Mouse (Mus musculus): ENCODE results near the gene Pex14. TPM values are rescaled to one million over a fixed set of nuclear protein-coding genes. Genes with fewer than 3 reads are reported as not detected.

The Pex14 gene
- polyA plus RNA-seq, 1 experiment from 2014 or later = 42.9 TPM

DNA sequence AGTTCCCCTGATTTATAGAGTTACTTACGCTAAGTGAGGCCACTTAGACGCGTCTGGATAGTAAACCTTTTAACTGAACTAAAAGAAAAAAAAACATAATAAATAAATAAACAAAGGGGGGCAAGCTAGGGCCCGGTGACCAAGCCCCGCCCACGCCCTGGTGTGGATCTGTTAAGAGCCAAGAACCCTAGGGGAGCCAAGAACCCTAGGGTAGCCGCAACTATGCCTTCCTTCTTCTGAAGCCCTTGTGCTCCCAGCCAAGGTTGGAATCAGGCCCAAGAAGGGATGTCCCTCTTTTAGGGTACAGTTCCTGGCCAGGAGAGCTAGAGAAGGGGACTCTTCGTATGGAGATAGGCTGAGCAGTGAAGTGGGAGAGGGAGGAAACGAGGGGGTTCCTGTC, 176.3 kb downstream of the Pex14 start:
- WGBS = 53% methylated on average over 9 of the region's 9 CpGs
- H3K9me3 ChIP-seq (ENCODE audit: control insufficient read depth, low read length) = no peaks in the 10 kb centered on the region
- no peaks in the 10 kb centered on the region for H3K36me3 ChIP-seq (ENCODE audit: control insufficient read depth, insufficient read depth, low read length)
- no peak for ATAC-seq (ENCODE audit: low FRiP score, low TSS enrichment)
- no peak overlapping the region for H3K4me3 ChIP-seq (ENCODE audit: low read depth, low read length)
- H3K27me3 ChIP-seq (ENCODE audit: control insufficient read depth, insufficient read depth, low read length) = no peaks in the 10 kb centered on the region
- peaks cover 12% of the 10 kb centered on the region for H3K4me1 ChIP-seq (replicated peaks; ENCODE audit: control insufficient read depth, insufficient read depth)
- H3K9ac ChIP-seq (ENCODE audit: low read length) = no peak overlapping the region
- H3K4me2 ChIP-seq (replicated peaks; ENCODE audit: low read depth) = no peak overlapping the region
- TF ChIP-seq CTCF (IDR thresholded peaks at IDR 0.05; ENCODE audit: low read depth) (no peak), EP300 (optimal IDR thresholded peaks at IDR 0.05) (no peak)
- peak overlapping the region; percentile 45 for H3K27ac ChIP-seq (replicated peaks)
- DNase-seq (ENCODE audit: low spot score) = no peak

DNA sequence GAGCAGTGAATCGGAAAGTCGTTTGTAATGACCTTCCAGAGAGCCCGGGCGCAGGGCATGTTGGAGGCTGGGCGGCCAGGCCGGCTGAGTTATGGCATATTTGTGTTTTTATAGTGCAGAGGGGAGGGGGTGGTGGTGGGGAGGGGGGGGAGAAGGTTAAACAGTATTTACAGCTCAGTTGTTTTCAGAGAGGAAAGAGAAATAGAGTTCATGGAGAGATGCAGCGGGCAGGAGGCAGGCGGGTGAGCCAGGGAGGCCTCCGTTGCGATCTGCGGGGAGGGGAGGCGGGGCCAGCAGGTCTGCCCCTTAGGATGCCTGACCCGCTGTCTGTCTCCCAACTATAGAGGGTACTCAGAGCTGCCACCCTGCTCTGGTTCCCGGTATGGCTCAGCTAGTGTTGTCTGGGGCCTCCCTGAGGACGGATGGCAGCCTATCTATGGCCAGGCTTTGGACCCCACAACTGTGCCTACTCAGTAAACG, 177.4 kb downstream of the Pex14 start:
- TF ChIP-seq CTCF (IDR thresholded peaks at IDR 0.05; ENCODE audit: low read depth) = no peak
- no peak for TF ChIP-seq EP300 (optimal IDR thresholded peaks at IDR 0.05)
- Histone ChIP-seq H3K36me3 (ENCODE audit: control insufficient read depth, insufficient read depth, low read length) (no peaks in the 10 kb centered on the region), H3K27ac (replicated peaks) (peak overlapping the region; percentile 14; the same call in 1 of the 2 replicates), H3K9ac (ENCODE audit: low read length) (no peak overlapping the region), H3K4me1 (replicated peaks; ENCODE audit: control insufficient read depth, insufficient read depth) (peaks cover 12% of the 10 kb centered on the region), H3K4me3 (ENCODE audit: low read depth, low read length) (no peak overlapping the region), H3K9me3 (ENCODE audit: control insufficient read depth, low read length) (no peaks in the 10 kb centered on the region), H3K4me2 (replicated peaks; ENCODE audit: low read depth) (no peak overlapping the region), H3K27me3 (ENCODE audit: control insufficient read depth, insufficient read depth, low read length) (no peaks in the 10 kb centered on the region)
- DNase-seq (ENCODE audit: low spot score) (peak; percentile 38), ATAC-seq (ENCODE audit: low FRiP score, low TSS enrichment) (no peak)
- WGBS = 36% methylated on average over 15 of the region's 16 CpGs

DNA sequence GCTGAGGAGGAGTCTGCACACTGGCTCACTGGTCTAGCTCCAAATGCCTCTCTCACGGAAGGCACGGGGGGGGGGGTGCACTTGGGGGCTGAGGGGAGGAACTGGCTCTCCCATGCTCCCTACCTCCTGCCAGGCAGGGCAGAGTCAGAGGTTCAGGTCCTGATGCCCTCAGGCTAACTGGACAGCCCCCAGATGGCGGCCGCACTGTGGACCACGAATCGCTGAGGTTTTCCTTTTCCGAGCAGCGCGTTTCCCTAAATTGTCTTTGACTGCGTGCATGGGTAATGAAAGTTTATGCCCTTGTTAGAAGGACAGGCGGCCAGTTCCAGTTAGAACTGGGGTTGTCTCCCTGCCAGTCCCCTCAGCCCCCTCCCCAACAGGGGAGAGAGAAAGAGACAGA, 179.1 kb downstream of the Pex14 start:
- H3K9me3 ChIP-seq (ENCODE audit: control insufficient read depth, low read length) = no peaks in the 10 kb centered on the region
- no peak overlapping the region for H3K27ac ChIP-seq (replicated peaks)
- no peak for ATAC-seq (ENCODE audit: low FRiP score, low TSS enrichment)
- H3K27me3 ChIP-seq (ENCODE audit: control insufficient read depth, insufficient read depth, low read length) = no peaks in the 10 kb centered on the region
- peaks cover 6% of the 10 kb centered on the region for H3K4me1 ChIP-seq (replicated peaks; ENCODE audit: control insufficient read depth, insufficient read depth)
- no peak for DNase-seq (ENCODE audit: low spot score)
- no peak overlapping the region for H3K9ac ChIP-seq (ENCODE audit: low read length)
- no peak overlapping the region for H3K4me3 ChIP-seq (ENCODE audit: low read depth, low read length)
- WGBS = 65% methylated on average over 11 of the region's 11 CpGs
- no peaks in the 10 kb centered on the region for H3K36me3 ChIP-seq (ENCODE audit: control insufficient read depth, insufficient read depth, low read length)
- TF ChIP-seq CTCF (IDR thresholded peaks at IDR 0.05; ENCODE audit: low read depth) = no peak
- TF ChIP-seq EP300 (optimal IDR thresholded peaks at IDR 0.05) = no peak
- no peak overlapping the region for H3K4me2 ChIP-seq (replicated peaks; ENCODE audit: low read depth)

DNA sequence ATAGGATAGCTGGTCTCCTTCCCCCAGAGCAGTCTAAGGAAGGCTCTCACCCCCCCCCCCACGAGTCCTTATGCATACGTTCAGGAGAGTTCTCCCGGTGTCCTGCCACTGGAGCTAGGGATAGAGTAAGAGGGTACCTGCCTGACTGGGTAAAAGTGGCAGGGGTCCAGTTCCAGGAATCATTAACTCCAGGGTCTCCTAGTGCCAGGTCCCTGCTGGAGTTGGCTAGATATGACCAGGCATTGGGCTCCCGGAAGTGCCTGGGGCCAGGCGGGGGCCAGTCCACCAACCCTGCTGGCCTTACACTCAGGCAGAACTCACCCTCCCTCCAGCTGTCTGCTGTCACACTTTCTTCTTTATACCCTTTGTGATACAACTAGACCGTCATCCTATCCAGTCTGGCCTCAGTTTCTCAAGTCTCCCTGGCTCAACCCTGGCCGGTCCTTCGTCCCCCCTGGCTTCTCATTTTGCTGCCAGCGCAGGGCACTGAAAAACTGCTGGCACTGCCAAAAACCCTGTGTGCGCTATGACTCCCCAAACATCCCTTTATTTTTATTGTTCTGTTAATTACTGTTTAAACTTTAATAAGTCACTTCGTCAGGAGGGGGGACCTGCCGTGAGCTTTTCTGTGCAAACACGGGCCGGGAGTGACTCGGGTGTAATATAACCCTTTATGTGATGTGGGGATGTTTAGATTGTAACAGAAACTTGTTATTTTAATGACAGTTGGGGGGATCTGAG, 180.8 kb downstream of the Pex14 start:
- H3K4me2 ChIP-seq (replicated peaks; ENCODE audit: low read depth) = no peak overlapping the region
- H3K27me3 ChIP-seq (ENCODE audit: control insufficient read depth, insufficient read depth, low read length) = no peaks in the 10 kb centered on the region
- no peak overlapping the region for H3K4me3 ChIP-seq (ENCODE audit: low read depth, low read length)
- H3K9me3 ChIP-seq (ENCODE audit: control insufficient read depth, low read length) = no peaks in the 10 kb centered on the region
- DNase-seq (ENCODE audit: low spot score) = no peak
- 0 out of 2 replicates have a peak overlapping the region, but pooled peaks have one; percentile 38 for H3K9ac ChIP-seq (ENCODE audit: low read length)
- 52% methylated on average over 15 of the region's 15 CpGs for WGBS
- no peaks in the 10 kb centered on the region for H3K36me3 ChIP-seq (ENCODE audit: control insufficient read depth, insufficient read depth, low read length)
- peaks cover 9% of the 10 kb centered on the region for H3K4me1 ChIP-seq (replicated peaks; ENCODE audit: control insufficient read depth, insufficient read depth)
- no peak overlapping the region for H3K27ac ChIP-seq (replicated peaks)
- no peak for TF ChIP-seq EP300 (optimal IDR thresholded peaks at IDR 0.05)
- TF ChIP-seq CTCF (IDR thresholded peaks at IDR 0.05; ENCODE audit: low read depth) = no peak
- ATAC-seq (ENCODE audit: low FRiP score, low TSS enrichment) = no peak

DNA sequence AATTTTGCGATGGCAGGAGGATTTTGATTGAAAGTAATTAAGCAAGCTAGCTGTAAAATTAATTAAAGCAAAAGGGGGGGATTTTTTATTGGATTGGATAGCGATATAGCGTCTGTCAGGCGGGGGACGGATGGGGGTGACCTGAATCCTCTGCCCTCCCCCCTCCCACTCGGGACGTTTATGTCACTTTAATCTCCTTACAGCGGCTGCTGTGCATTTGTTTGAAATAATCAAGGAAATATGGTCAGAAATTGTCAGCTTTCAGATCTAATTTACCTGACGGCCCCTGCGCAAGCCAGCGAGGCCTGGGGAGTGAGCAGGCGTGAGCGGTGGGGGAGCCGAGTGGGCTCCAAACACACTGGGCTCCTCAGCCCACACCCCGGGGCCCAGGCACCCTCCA, 183.8 kb downstream of the Pex14 start:
- Histone ChIP-seq H3K36me3 (ENCODE audit: control insufficient read depth, insufficient read depth, low read length) (no peaks in the 10 kb centered on the region), H3K4me3 (ENCODE audit: low read depth, low read length) (no peak overlapping the region), H3K9me3 (ENCODE audit: control insufficient read depth, low read length) (no peaks in the 10 kb centered on the region), H3K9ac (ENCODE audit: low read length) (no peak overlapping the region), H3K4me1 (replicated peaks; ENCODE audit: control insufficient read depth, insufficient read depth) (peaks cover 9% of the 10 kb centered on the region; the same call in 1 of the 2 replicates), H3K27me3 (ENCODE audit: control insufficient read depth, insufficient read depth, low read length) (no peaks in the 10 kb centered on the region), H3K27ac (replicated peaks) (no peak overlapping the region), H3K4me2 (replicated peaks; ENCODE audit: low read depth) (no peak overlapping the region)
- no peak for TF ChIP-seq CTCF (IDR thresholded peaks at IDR 0.05; ENCODE audit: low read depth)
- no peak for TF ChIP-seq EP300 (optimal IDR thresholded peaks at IDR 0.05)
- no peak for DNase-seq (ENCODE audit: low spot score)
- ATAC-seq (ENCODE audit: low FRiP score, low TSS enrichment) = no peak
- WGBS = 79% methylated on average over 13 of the region's 15 CpGs

Measured in stomach, postnatal 0 days (tissue).